Mouse (Mus musculus): ENCODE data around the gene Plcxd1.
"Not testable (repeated sequence)": the region's sequence is repeated elsewhere in the genome, so short reads cannot be mapped to it uniquely, and the experiment has no call there.

The Plcxd1 gene

GRCm38 (mm10) chr5:110099656-110100580 lies at the start of gene Plcxd1:
TSS of gene Plcxd1 (plus strand) at chr5:110099969.
- peak in 1 of 2 experiments; percentile 7 for DNase-seq

GRCm38 (mm10) chr5:110057637-110058408 lies 41.9 kb upstream of the Plcxd1 start:
- peak; percentile 86 for DNase-seq

DNA sequence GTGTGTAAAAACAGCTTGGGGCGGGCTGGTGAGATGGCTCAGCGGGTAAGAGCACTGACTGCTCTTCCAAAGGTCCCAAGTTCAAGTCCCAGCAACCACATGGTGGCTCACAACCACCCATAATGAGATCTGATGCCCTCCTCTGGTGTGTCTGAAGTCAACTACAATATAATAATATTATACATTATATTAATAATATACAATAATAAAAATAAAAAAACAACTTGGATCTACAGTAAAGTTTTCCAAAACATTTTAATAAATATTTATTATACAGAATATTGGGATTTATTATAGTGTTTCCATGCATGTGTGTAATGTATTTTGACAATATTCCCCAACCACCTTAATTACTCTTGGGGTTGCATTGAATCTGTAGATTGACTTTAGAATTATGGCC lies 27.4 kb upstream of the Plcxd1 start, which contains the start of gene Gm17655:
Gene Gm17655, minus strand, starts transcription at position 101 of the 400 bp plus-strand sequence.
- not testable (repeated sequence) for DNase-seq

DNA sequence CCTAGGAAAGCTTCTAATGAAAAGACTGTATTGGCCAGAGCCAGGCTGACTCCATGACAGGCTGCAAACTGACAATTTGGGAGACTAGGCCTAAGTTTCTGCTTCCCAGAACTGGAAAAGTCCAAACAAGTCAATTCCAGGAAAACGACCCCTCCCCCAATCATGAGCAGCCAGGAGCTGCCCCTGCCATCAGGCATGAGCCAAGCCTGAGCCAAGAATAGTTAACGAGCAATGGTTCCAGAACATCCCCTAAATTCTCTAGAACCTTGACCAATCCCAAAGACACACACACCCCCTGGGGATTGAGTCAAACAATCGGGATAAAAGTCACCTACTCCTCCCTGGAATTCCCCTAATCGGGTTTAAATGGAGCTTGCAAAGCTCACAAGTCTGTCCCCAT lies 16.8 kb upstream of the Plcxd1 start:
- DNase-seq: no peak

DNA sequence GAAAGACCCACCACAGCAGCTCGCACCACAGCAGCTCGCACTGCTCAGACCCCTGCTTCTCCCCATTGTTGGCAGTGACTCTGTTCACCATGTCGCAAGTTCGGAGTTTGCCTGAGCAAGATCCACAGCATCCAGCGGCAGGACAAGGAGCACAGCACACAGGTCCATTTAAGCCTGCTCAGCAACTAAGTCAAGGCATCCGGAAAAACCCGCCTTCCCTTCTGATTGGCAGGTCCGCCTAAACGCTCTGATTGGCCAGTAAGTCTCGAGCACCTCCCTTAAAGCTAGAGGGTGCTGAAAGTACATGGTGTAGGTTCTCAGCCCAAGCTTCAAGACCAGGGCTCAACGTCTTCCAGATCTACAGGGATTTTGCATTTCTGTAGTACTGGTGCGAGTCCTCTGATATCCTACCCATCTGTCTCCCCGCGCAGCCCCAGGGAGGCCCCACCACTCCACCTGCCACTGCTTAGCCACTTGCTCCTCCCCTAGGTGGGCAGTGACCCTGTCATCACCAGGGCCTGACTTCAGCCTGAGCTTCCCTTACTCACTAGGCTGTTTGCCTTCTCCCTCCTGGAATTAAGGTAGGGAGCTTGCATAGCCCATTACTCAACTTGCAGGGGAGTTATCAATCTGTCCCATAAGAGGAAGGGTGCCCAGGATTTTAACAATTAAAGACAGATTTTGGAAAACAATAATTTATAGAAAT lies 13.5 kb upstream of the Plcxd1 start:
- DNase-seq: no peak

- no peak for DNase-seq
Observed at GRCm38 (mm10) chr5:110091546-110091945, 8.2 kb upstream of the Plcxd1 start.

- peak; percentile 87 to 90 for DNase-seq
Observed at GRCm38 (mm10) chr5:110094030-110094846, 5.5 kb upstream of the Plcxd1 start, which contains the start of gene Gm35315. TSS of gene Gm35315 (minus strand) at chr5:110094420.

- DNase-seq: peak in 1 of 2 experiments; percentile 36
Observed at GRCm38 (mm10) chr5:110094847-110095213, 4.9 kb upstream of the Plcxd1 start.

DNA sequence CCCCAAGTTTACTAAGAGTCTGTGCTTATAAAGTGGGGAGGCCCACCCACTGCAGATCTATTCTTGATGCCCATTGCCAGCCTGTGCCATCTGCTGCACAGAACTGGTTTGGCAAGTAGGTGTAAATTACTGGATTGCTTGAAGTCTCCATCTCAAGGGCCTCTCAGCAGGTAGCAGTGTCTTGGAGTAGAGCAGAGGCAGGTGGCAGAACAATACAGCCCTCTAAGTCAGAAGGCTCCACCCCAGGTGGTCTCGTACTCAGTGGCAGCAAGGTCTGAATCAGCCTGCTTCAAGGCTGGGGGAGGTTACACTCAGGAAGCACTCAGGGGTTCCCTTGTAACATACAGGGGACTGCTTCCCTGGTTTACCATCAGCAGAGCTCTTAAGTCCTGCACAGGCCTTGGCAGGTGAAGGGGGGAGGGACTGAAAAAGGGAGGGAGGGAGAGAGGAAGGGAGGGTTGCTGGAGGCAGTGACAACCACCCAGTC lies 735 bp upstream of the Plcxd1 start:
- peak; percentile 16 to 41 for DNase-seq

DNA sequence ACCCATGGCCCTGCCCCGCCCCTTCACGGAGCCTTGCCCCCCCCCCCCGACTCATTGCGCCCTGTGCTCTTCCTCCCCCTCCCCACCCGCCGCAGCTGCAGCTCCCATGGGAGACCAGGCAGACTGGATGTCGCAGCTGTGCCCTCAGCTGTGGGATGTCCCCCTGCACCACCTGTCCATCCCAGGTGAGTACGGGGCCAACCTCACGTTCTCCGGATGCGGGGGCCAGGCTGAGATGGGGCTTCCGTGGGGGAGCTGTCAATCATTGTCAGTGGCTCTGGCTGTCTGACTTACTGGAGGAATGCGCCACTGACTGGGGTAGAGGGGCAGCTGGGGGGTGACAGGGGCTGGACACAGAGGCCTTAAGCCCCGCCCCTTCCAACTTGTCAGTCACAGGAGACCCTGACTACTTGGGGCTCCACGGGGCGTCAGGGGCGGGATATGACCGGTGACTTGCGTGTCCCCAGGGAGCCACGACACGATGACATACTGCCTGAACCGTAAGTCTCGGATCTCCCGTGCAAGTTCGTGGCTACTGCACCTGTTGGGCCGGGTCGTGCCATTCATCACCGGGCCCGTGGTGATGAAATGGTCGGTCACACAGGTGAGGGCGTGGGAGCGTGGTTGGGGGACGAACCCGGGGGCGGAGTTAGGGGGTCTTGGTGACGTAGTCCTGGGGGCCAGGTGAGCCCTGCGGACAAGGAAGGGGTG lies 1.3 kb downstream of the Plcxd1 start:
- DNase-seq: peak; percentile 26 to 46

GRCm38 (mm10) chr5:110101716-110102347 lies 2.1 kb downstream of the Plcxd1 start:
- peak; percentile 39 to 52 for DNase-seq

GRCm38 (mm10) chr5:110102429-110102828 lies 2.7 kb downstream of the Plcxd1 start:
- DNase-seq: no peak

DNA sequence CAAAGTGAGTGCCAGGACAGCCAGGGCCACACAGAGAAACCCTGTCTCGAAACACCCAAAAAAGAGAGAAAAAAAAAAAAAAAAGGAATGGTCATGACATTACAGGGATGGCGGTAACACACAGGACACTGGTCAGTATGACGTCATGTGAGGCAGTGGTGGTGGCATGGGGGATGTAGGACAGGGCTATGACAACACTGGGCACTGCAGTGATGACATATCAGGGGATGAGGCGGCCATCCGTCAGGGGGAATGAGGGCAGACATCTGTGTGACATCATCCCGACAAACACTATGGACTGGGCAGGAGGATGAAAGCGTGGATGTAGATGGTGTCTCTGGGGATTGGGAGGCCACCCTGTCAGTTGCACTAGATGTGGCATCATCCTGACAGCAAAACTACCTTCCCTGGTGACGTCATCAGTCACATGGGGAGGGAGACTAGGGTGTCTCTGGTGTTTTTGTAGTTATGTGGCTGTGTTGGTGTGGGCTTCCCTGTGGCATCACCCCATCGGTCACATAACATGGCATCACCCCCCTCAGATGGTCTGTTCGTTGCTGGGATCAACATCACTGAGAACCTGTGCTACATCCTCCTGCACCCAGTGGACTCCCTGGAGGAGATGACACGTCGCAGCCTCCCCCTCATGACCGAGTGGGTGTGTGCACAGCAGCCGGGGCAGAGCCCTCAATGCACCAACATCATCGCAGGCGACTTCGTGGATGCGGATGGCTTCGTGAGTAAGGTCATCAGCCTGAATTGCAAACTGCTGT lies 3.3 kb downstream of the Plcxd1 start:
- DNase-seq: no peak

- DNase-seq: no peak
Observed at GRCm38 (mm10) chr5:110103901-110104615, 4.3 kb downstream of the Plcxd1 start.

DNA sequence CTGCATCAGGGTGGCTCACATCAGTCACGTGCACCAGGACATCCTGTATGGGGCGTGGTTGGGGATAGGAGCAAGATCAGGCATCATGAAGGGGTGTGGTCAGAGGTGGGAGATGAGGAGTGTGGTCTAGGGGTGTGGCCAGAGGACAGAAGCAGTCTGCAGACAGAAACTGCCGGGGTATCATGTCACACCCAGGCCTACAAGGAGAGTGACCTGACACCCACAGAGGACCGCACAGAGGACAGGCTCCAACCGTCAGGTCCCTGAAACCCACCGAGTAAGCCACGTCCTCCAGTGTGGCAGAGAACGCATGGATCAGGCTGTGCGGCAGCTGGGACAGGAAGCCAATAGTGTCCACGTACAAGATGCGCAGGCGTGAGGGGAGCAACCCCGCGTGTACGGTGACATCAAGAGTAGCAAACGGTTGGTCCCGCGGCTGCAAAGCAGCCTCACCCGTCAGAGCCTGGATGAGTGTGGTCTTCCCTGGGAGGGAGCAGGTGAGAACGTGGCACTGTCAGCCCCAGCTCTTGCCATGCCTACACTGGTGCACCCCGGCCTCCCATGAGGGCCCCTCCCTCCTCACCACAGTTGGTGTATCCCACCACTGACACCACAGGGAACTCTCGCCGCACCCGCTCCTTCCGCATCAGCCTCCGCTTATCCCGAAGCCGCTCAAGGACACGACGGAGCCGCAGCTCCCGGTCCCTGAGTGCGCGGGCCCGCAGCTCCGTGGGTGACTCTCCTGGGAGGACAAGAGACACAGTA lies 5.0 kb downstream of the Plcxd1 start:
- no peak for DNase-seq

GRCm38 (mm10) chr5:110106140-110106871 lies 6.5 kb downstream of the Plcxd1 start:
- no peak for DNase-seq

- DNase-seq: no peak
Observed at GRCm38 (mm10) chr5:110106901-110107564, 7.3 kb downstream of the Plcxd1 start.
